14 mouse cellular contexts compared by ENCODE assay signal in the genomic region with DNA sequence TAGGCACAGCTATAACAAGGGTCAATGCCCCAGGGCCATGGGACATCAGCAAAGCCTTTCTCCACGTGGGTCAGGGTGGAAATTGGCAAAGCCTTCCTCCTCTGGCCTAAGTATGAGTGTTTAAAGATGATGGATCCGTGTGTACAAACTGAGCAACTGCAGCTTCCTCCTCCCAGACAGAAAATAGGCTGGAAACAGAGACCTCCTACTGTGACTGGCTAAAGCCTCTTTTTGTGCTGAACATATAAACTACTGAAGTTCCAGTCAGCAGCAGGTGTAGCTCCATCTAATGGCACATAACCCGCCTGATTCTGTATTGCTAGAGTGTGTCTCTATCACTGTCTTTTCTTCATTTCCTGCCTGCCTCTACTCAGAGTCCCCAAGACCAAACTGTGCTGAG.
"Had no signal": no experiment of that assay in that cellular context is flagged by ENCODE, and none has a peak within 500 bp of the region (broad histone marks: within the 10 kb centered on the region; RNA-seq: fewer than 3 reads in every experiment).

No protein-coding gene starts in this region.

- DNase-seq: cerebellum, adult 9-11 months; cerebellum, postnatal 10 days; cerebellum, postnatal 14 days; cerebellum, postnatal 25 days; cerebellum, postnatal 36 days; embryo, embryonic 11 days; forebrain, postnatal 0 days; gastrocnemius, adult 2 months; gastrocnemius, postnatal 10 days; gastrocnemius, postnatal 14 days; gastrocnemius, postnatal 25 days; gastrocnemius, postnatal 36 days; heart, adult 18-20 months; heart, adult 2 months had no signal
